Mouse (Mus musculus) CH12.LX (cell line): ENCODE data around the gene Smarcc2.

ENCODE experiments used
- CTCF ChIP-seq, 2 experiments: IDR thresholded peaks in 1 of 2; conservative IDR thresholded peaks in 1 of 2; 2 replicates each; pipeline ENCODE4 v1.5.1; 2011 to 2012; ENCODE audit warnings: low read depth in 2 of 2, low read length in 2 of 2, improper control_type of control experiment in 1 of 2, inconsistent platforms in 1 of 2, mild to moderate bottlenecking in 1 of 2, moderate library complexity in 1 of 2
- POLR2A ChIP-seq: IDR thresholded peaks from 2 replicates; pipeline ENCODE4 v1.6.1; 2011; ENCODE audit warnings: low read depth, mild to moderate bottlenecking, improper control_type of control experiment, low read length
- RAD21 ChIP-seq: IDR thresholded peaks from 2 replicates; pipeline ENCODE4 v1.6.1; 2011; ENCODE audit warnings: low read depth, mild to moderate bottlenecking, low read length, improper control_type of control experiment, moderate library complexity
- ZKSCAN1 ChIP-seq: IDR thresholded peaks from 2 replicates; pipeline ENCODE4 v1.6.1; 2012; ENCODE audit warnings: low read depth, inconsistent platforms, low read length, improper control_type of control experiment, borderline replicate concordance
- ZNF384 ChIP-seq: IDR thresholded peaks from 2 replicates; pipeline ENCODE4 v1.6.1; 2012; ENCODE audit warnings: low read depth, low read length, improper control_type of control experiment, inconsistent platforms

DNA sequence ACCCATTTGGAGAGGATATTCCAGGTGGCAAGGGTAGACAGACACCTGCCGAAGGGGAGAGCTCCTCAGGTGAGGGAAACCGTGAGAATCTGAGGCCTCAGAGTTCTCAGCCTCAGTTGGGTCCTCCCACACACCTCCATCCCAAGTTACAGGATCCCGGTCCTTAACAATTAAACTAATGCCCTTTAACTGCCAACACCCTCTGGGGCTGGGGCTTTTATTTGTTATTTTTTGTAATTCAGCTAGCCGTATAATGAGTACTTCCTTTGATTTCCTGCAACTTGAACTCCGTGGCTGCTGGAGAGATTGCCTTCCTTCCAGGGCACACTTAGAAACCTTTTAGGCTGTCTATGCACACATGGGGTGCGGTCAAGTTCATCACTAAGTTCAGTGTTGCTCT is 14.7 kb upstream of the Smarcc2 start:
- TF ChIP-seq CTCF (conservative IDR thresholded peaks at IDR 0.05 in 1 of 2, IDR thresholded peaks at IDR 0.05 in 1 of 2; ENCODE audit: low read depth in 2 of 2, low read length in 2 of 2) (no peak), ZNF384 (no peak), RAD21 (no peak), ZKSCAN1 (no peak), POLR2A (no peak)
